Mouse (Mus musculus) limb, embryonic 12.5 days (tissue): ENCODE measurements around the gene Fkbp8. TPM values are rescaled to one million over a fixed set of nuclear protein-coding genes. Genes with fewer than 3 reads are reported as not detected.

ENCODE experiments used
- ATAC-seq: fragments of 200-750 bp; cut with Nextera tagmentation; 2 replicates; pipeline ENCODE4 v1.8.0; 2017; ENCODE audit warnings: low read depth, moderate TSS enrichment; ENCODE audit not compliant: insufficient number of reproducible peaks, insufficient read depth, low FRiP score, low TSS enrichment
- H3K27ac ChIP-seq: fragments of 300-500 bp; sonication (generic); 2 replicates; pipeline ENCODE4 v1.5.1; 2016; ENCODE audit warnings: mild to moderate bottlenecking, moderate library complexity
- H3K27me3 ChIP-seq: fragments of 300-500 bp; sonication (generic); 2 replicates; pipeline ENCODE4 v1.6.1; 2016; ENCODE audit warnings: mild to moderate bottlenecking, moderate library complexity
- H3K36me3 ChIP-seq: fragments of 300-500 bp; sonication (generic); 2 replicates; pipeline ENCODE4 v1.6.1; 2016; ENCODE audit warnings: mild to moderate bottlenecking, moderate library complexity
- H3K4me1 ChIP-seq: fragments of 300-500 bp; sonication (generic); replicated peaks from 2 replicates; pipeline ENCODE4 v1.6.1; 2016
- H3K4me2 ChIP-seq: fragments of 300-500 bp; sonication (generic); 2 replicates; pipeline ENCODE4 v1.6.1; 2016; ENCODE audit warnings: mild to moderate bottlenecking, moderate library complexity
- H3K4me3 ChIP-seq: fragments of 300-500 bp; sonication (generic); replicated peaks from 2 replicates; pipeline ENCODE4 v1.5.1; 2016; ENCODE audit warnings: mild to moderate bottlenecking
- H3K9ac ChIP-seq: fragments of 300-500 bp; sonication (generic); replicated peaks from 2 replicates; pipeline ENCODE4 v1.6.1; 2016; ENCODE audit warnings: mild to moderate bottlenecking, moderate library complexity
- H3K9me3 ChIP-seq: fragments of 300-500 bp; sonication (generic); 2 replicates; pipeline ENCODE4 v1.6.1; 2016; ENCODE audit warnings: mild to moderate bottlenecking, moderate library complexity
- WGBS: fragments of 180-500 bp; shearing (Covaris S2); methylation state at CpG from one replicate; pipeline ENCODE4 v1.1.7; 2016; 5-methylcytosine and 5-hydroxymethylcytosine counted together
- polyA plus RNA-seq: library from polyadenylated mRNA; unstranded; fragments of >200 nt; fragmentation: Nextera tagmentation; extraction: Ambion mirVana; gene quantifications from 2 replicates; pipeline ENCODE4 v1.2.1, GENCODE M21; 2016

Fkbp8 gene
- polyA plus RNA-seq, 1 experiment from 2014 or later: 280 TPM

DNA sequence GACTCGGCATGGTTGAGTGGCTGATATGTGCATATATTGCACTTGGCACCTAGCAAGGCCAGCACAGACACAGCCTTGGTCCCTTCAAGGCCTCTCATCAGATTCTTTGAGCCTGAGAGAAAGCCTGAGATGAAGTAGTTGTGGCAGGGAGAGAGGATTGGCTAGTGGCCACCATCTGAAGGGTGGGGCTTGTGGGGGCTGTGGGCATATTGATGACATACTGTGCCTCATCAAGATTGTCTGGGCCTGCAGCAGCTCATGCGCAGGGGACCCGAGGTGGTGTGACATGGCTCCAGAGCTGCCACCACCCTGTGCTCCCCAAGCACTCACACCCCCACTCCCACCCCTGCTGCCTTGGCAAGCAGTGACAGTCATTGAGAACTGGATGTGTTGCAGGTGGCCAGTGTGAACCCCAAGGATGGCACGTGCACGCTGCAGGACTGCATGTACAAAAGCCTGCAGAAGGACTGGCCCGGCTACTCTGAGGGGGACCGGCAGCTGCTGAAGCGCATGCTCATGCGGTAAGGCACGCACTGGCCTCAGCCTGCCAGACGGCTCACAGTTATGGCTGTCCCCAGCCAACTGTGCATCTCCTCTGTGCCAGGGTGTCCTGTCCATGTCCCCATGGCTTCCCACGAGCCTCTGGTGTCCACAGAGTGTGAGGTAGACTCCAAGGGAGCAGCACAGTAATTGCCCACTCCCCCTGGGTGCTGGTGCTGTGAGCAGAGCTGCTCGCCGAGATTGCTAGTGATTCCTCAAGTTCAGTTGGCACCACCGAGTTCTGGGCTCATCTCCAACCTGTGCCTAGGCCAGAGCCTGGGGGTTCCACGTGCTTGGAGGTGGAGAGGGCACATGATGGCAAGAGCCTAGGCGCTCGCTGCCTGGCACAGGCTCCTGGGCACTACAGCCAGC is 56.2 kb downstream of the Fkbp8 start:
- no peaks in the 10 kb centered on the region for H3K9me3 ChIP-seq
- no peak overlapping the region for H3K27ac ChIP-seq
- 92% methylated on average over 18 of the region's 18 CpGs for WGBS

DNA sequence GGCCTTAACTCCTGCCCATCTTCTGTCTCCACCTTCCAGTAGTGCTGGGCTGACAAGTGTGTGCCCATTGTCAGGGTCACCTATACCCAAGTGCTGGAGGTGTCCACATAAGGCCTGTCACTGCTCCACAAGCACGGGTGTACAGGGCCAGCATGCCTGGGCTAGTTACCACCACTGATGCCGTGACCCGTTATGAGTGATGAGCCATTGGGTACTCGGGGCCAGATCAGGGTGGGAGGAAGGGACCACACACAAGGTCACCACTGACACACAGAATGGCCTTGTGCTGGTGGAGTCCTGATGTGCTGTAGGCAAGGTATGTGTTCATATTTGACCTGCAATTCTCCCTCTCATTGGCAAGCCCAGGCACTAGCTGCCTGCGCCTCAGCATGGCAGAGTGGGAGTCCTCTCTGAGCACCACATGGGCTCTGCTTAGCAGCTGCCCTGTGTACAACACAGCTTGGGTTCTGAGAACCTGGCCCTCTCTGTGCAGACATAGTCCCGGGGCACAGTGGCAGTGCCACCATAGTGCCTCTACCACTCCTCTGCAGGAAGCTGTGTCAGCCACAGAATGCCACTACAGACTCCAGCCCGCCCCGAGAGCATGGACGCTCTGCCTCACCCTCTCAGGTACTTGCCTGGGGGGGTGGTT is 57.2 kb downstream of the Fkbp8 start:
- Histone ChIP-seq H3K9ac (no peak overlapping the region), H3K27ac (no peak overlapping the region), H3K4me2 (no peak overlapping the region), H3K36me3 (peaks cover 98% of the 10 kb centered on the region), H3K9me3 (no peaks in the 10 kb centered on the region), H3K27me3 (no peaks in the 10 kb centered on the region), H3K4me1 (no peaks in the 10 kb centered on the region), H3K4me3 (no peak overlapping the region)
- 90% methylated on average over 9 of the region's 9 CpGs for WGBS
- no peak for ATAC-seq

More for the DNA sequence above, 56.2 kb downstream of the Fkbp8 start:
- Histone ChIP-seq H3K4me2 (no peak overlapping the region), H3K36me3 (peaks cover 95% of the 10 kb centered on the region), H3K9ac (no peak overlapping the region), H3K4me3 (no peak overlapping the region), H3K4me1 (no peaks in the 10 kb centered on the region), H3K27me3 (no peaks in the 10 kb centered on the region)
- ATAC-seq: no peak

Other genes starting within 250 kb of the Fkbp8 start
- 88.9 and 92.6 TPM in 2 replicates for gene Homer3, start 244.9 kb upstream of the Fkbp8 start, polyA plus RNA-seq
- 52.0 and 54.9 TPM in 2 replicates for gene Ddx49, start 225.2 kb upstream of the Fkbp8 start, polyA plus RNA-seq
- gene Cope, start 225.2 kb upstream of the Fkbp8 start, polyA plus RNA-seq: 269 and 288 TPM in 2 replicates
- gene Cers1, start 211.9 kb upstream of the Fkbp8 start, polyA plus RNA-seq: 7.9 and 8.8 TPM in 2 replicates
- 3.7 and 4.2 TPM in 2 replicates for gene Gdf1, start 197.9 kb upstream of the Fkbp8 start, polyA plus RNA-seq
- 32.5 and 34.3 TPM in 2 replicates for gene Upf1, start 174.4 kb upstream of the Fkbp8 start, polyA plus RNA-seq
- 2.8 and 5.8 TPM in 2 replicates for gene Comp, start 154.2 kb upstream of the Fkbp8 start, polyA plus RNA-seq
- gene Crtc1, start 88.1 kb upstream of the Fkbp8 start, polyA plus RNA-seq: 18.4 and 24.8 TPM in 2 replicates
- gene Klhl26, start 50.8 kb upstream of the Fkbp8 start, polyA plus RNA-seq: 26.8 and 27.3 TPM in 2 replicates
- gene Tmem59l, start 40.4 kb upstream of the Fkbp8 start, polyA plus RNA-seq: 17.5 and 22.1 TPM in 2 replicates
- gene Crlf1, start 34.6 kb upstream of the Fkbp8 start, polyA plus RNA-seq: 82.4 and 105 TPM in 2 replicates
- gene Rex1bd, start 21.0 kb upstream of the Fkbp8 start, polyA plus RNA-seq: 142 and 151 TPM in 2 replicates
- 882 and 891 TPM in 2 replicates for gene Uba52, start 16.9 kb upstream of the Fkbp8 start, polyA plus RNA-seq
- gene Kxd1, start 232 bp downstream of the Fkbp8 start, polyA plus RNA-seq: 50.3 and 50.7 TPM in 2 replicates
- 18.7 and 21.2 TPM in 2 replicates for gene Ell, start 11.7 kb downstream of the Fkbp8 start, polyA plus RNA-seq
- 177 and 180 TPM in 2 replicates for gene Isyna1, start 66.6 kb downstream of the Fkbp8 start, polyA plus RNA-seq
- gene Ssbp4, start 81.1 kb downstream of the Fkbp8 start, polyA plus RNA-seq: 137 and 151 TPM in 2 replicates
- gene Lrrc25, start 88.4 kb downstream of the Fkbp8 start, polyA plus RNA-seq: 0.76 and 1.2 TPM in 2 replicates
- gene Gdf15, start 104.7 kb downstream of the Fkbp8 start, polyA plus RNA-seq: 0.15 TPM in 1 of 2 replicates, not detected in the other
- 45.7 and 53.9 TPM in 2 replicates for gene Pgpep1, start 132.7 kb downstream of the Fkbp8 start, polyA plus RNA-seq
- gene Lsm4, start 145.5 kb downstream of the Fkbp8 start, polyA plus RNA-seq: 335 and 339 TPM in 2 replicates
- 117 and 121 TPM in 2 replicates for gene Jund, start 171.2 kb downstream of the Fkbp8 start, polyA plus RNA-seq
- gene Iqcn, start 175.7 kb downstream of the Fkbp8 start, polyA plus RNA-seq: not detected in 2 replicates
- not detected in 2 replicates for gene Gm3336, start 190.8 kb downstream of the Fkbp8 start, polyA plus RNA-seq
- 0.24 and 0.33 TPM in 2 replicates for gene Pde4c, start 196.0 kb downstream of the Fkbp8 start, polyA plus RNA-seq
- 13.7 and 13.8 TPM in 2 replicates for gene Rab3a, start 227.0 kb downstream of the Fkbp8 start, polyA plus RNA-seq
- gene Mpv17l2, start 233.2 kb downstream of the Fkbp8 start, polyA plus RNA-seq: 25.8 and 29.0 TPM in 2 replicates
- 80.2 and 80.6 TPM in 2 replicates for gene Pik3r2, start 249.0 kb downstream of the Fkbp8 start, polyA plus RNA-seq